Mouse (Mus musculus) monocyte, adult 2 months (primary cell): ENCODE measurements around the gene Zgrf1.

Experiments used
- DNase-seq, 2 experiments: peaks; one replicate each; pipeline ENCODE4 v3.0.0; 2022; ENCODE audit warnings: low spot score in 2 of 2, low read depth in 1 of 2

Zgrf1 gene

GRCm38 (mm10) chr3:127634984-127635349 lies 81.7 kb downstream of the Zgrf1 start:
- no peak for DNase-seq

- DNase-seq = no peak
These were observed 86.8 kb downstream of the Zgrf1 start for GRCm38 (mm10) chr3:127639875-127640761.

- no peak for DNase-seq
These were observed 87.7 kb downstream of the Zgrf1 start for GRCm38 (mm10) chr3:127640762-127641700.

- no peak for DNase-seq
These were observed 88.9 kb downstream of the Zgrf1 start for GRCm38 (mm10) chr3:127642211-127642610.

GRCm38 (mm10) chr3:127646156-127646825 lies 93.0 kb downstream of the Zgrf1 start:
- no peak for DNase-seq

- DNase-seq = no peak
These were observed 98.7 kb downstream of the Zgrf1 start for GRCm38 (mm10) chr3:127651742-127652653.

- no peak for DNase-seq
These were observed 107.4 kb downstream of the Zgrf1 start for GRCm38 (mm10) chr3:127660712-127661111.

- DNase-seq = no peak
These were observed 108.6 kb downstream of the Zgrf1 start for GRCm38 (mm10) chr3:127661646-127662531.
